Mouse (Mus musculus) ES-E14 (cell line): ENCODE measurements at regions not wholly inside any gene's neighbourhood (a gene's known extent, or its start where the extent isn't known, plus 50 kb on each side); places are given as distances from the start of the nearest gene placed in this dataset.

Experiments
- DNase-seq: peaks from one replicate; pipeline ENCODE4 v3.0.0-alpha.2; 2013; ENCODE audit warnings: low read depth, low spot score
- H3K27ac ChIP-seq: 2 replicates; pipeline ENCODE4 v1.5.1; 2012; ENCODE audit warnings: low read depth, mild to moderate bottlenecking, low read length, moderate library complexity, mixed read lengths; ENCODE audit not compliant: poor library complexity, insufficient read depth, severe bottlenecking
- H3K36me3 ChIP-seq: 2 replicates; pipeline ENCODE4 v1.6.1; 2012; ENCODE audit warnings: mild to moderate bottlenecking, low read length, moderate library complexity, mixed read lengths; ENCODE audit not compliant: control insufficient read depth, poor library complexity, insufficient read depth, severe bottlenecking
- H3K4me1 ChIP-seq, 2 experiments: fragments of 150-350 bp in 1 of 2; sonication (generic) in 1 of 2; 2 replicates each; pipeline ENCODE4 v1.6.1; 2012; ENCODE audit warnings: low read length in 2 of 2, mild to moderate bottlenecking in 1 of 2, mixed read lengths in 1 of 2; ENCODE audit not compliant: control insufficient read depth in 2 of 2, insufficient read depth in 2 of 2, poor library complexity in 1 of 2
- H3K4me3 ChIP-seq, 2 experiments: fragments of 150-350 bp in 1 of 2; sonication (generic) in 1 of 2; 2 replicates each; pipeline ENCODE4 v1.5.1; 2012; ENCODE audit warnings: low read length in 2 of 2, low read depth in 1 of 2, mild to moderate bottlenecking in 1 of 2, mixed read lengths in 1 of 2; ENCODE audit not compliant: insufficient read depth in 1 of 2, poor library complexity in 1 of 2, severe bottlenecking in 1 of 2
- H3K9ac ChIP-seq: 2 replicates; pipeline ENCODE4 v1.6.1; 2012; ENCODE audit warnings: low read depth, mild to moderate bottlenecking, low read length, mixed read lengths; ENCODE audit not compliant: poor library complexity, insufficient read depth, severe bottlenecking
- H3K9me3 ChIP-seq: fragments of 150-350 bp; sonication (generic); 2 replicates; pipeline ENCODE4 v1.6.1; 2012; ENCODE audit warnings: low read depth, mild to moderate bottlenecking, low read length; ENCODE audit not compliant: control insufficient read depth, insufficient read depth
- CHD2 ChIP-seq: IDR thresholded peaks from 2 replicates; pipeline ENCODE4 v1.6.1; 2014; ENCODE audit warnings: mild to moderate bottlenecking, low read depth, low read length, inconsistent platforms
- HCFC1 ChIP-seq: IDR thresholded peaks from 2 replicates; pipeline ENCODE4 v1.6.1; 2012; ENCODE audit warnings: low read length, inconsistent platforms, borderline replicate concordance; ENCODE audit not compliant: insufficient read depth
- MAFK ChIP-seq: IDR thresholded peaks from 2 replicates; pipeline ENCODE4 v1.6.1; 2014; ENCODE audit warnings: mild to moderate bottlenecking, low read depth, low read length, inconsistent platforms; ENCODE audit not compliant: insufficient read depth
- ZC3H11A ChIP-seq: IDR thresholded peaks from 2 replicates; pipeline ENCODE4 v1.6.1; 2012; ENCODE audit warnings: low read depth, mild to moderate bottlenecking, inconsistent platforms, low read length, borderline replicate concordance
- ZNF384 ChIP-seq: IDR thresholded peaks from 2 replicates; pipeline ENCODE4 v1.6.1; 2012; ENCODE audit warnings: low read depth, low read length, inconsistent platforms
- in situ Hi-C, 2 experiments: fragments of 600-800 bp; cut with MboI; formaldehyde crosslinking; loops; one replicate each; pipeline ENCODE4 v1.15.1; 2025; ENCODE audit warnings: low sequenced_read_pairs in 2 of 2, inconsistent platforms in 1 of 2; ENCODE audit not compliant: unreplicated experiment in 2 of 2

DNA sequence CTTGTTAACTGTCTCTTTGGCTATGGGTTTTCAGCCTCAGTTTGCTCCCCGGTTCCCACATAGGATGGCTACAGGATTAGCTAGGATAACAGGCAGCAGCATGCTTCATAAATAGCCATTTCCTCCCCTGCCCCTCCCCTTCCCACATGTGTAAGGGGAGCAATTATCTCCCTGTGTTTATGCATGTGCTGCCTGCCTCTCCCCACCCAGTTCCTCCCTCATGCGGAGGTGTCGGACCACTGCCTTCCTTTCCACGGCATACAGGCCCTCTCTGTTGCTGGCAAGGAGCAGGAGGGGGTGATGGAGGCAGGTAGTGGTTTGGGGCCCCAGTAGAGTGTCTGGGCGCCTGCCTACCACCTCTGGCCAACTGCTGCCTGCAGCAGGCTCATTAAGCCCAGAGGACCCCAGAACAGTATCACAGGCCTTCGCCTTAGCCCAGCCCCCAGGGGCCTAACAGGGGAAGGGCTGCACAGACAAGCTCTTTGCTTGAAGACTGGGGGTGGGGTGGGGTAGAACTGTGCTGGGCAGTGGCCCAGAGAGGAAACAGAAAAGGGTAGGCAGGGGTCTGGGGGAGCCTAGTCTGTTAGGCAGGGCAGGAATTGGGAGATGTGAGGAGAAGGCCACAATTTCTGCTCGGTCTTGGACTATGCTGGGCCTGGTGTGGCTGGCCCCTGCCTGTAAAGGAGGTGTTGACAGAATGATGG, 79.1 kb upstream of the Pja1 start:
- no peaks in the 10 kb centered on the region for H3K9me3 ChIP-seq
- TF ChIP-seq MAFK (no peak), ZC3H11A (no peak), ZNF384 (no peak), CHD2 (no peak), HCFC1 (no peak)
- no peak overlapping the region for H3K4me3 ChIP-seq
- no peak for DNase-seq
- H3K27ac ChIP-seq: no peak overlapping the region
- H3K36me3 ChIP-seq: no peaks in the 10 kb centered on the region
- peaks cover 0 to 2% of the 10 kb centered on the region in 2 experiments; a peak in 1 of 4 replicates for H3K4me1 ChIP-seq
- H3K9ac ChIP-seq: no peak overlapping the region
- in situ Hi-C loops: no loop called here

DNA sequence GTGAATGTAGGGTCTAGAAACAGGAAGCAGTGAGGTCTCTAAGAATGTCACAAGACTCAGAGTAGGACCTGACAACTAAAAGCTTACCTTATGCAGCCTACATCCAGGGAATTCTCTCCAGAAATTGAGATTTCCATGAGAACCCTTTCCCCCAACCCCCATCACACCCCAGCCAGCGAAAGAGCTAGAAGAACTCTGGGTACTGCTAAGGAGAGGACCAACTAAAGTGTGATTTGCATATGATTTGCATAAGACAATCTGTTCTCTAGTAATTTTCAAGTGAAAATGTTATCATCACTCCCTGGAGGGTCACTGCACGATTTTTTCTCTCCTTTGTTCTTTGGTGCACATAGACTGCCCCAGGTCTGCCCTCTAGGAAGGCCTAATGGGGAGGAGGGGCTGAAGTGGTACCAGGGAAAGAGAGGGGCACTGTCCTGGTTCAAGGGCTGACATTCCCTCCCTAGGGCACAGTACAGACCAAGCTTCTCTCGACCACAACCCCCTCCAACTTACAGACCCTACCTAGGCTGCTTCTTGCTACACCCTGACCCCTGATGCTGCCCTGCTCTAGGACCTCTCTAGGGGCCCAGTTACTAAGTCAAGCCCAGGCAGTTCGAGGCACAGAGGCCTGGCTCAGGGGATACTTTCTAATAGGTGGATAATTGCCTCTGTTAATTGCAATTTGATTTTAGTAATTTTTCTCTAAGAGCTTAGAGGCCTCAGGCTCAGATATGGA, 77.4 kb upstream of the Pja1 start:
- H3K27ac ChIP-seq: no peak overlapping the region
- in situ Hi-C loops: no loop called here

DNA sequence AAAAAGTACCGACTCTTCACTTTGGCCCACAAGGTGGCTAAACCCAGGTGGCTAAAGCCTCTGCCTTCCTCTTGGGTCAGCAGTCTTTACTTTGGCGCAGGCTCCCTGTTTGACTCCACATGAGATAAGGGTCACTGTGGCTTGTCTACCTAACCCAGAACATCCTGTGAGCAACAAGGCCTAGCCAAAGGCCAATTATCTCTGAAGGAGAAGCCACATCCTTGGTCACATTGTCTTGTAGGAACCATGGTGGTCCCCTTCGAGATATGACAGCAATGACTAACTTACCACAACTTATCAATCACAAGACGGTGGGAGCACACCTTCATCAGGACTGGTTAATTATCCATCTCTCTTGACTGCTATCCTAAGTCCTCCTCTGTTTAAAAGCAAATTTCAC, 73.3 kb upstream of the Pja1 start:
- TF ChIP-seq ZNF384 (no peak), CHD2 (no peak), ZC3H11A (no peak), HCFC1 (no peak), MAFK (no peak)
- in situ Hi-C loops: no loop called here
- H3K9ac ChIP-seq: no peak overlapping the region
- no peaks in the 10 kb centered on the region for H3K36me3 ChIP-seq
- H3K9me3 ChIP-seq: no peaks in the 10 kb centered on the region
- DNase-seq: no peak
- H3K4me3 ChIP-seq: no peak overlapping the region
- no peak overlapping the region for H3K27ac ChIP-seq
- H3K4me1 ChIP-seq: no peaks in the 10 kb centered on the region

More for the DNA sequence above, 77.4 kb upstream of the Pja1 start:
- H3K9ac ChIP-seq: no peak overlapping the region
- peaks cover 0 to 2% of the 10 kb centered on the region in 2 experiments; a peak in 1 of 4 replicates for H3K4me1 ChIP-seq
- TF ChIP-seq MAFK: no peak
- no peak for TF ChIP-seq ZC3H11A
- no peak for TF ChIP-seq ZNF384
- TF ChIP-seq HCFC1: no peak
- no peak for TF ChIP-seq CHD2
- no peaks in the 10 kb centered on the region for H3K36me3 ChIP-seq
- H3K9me3 ChIP-seq: no peaks in the 10 kb centered on the region
- DNase-seq: no peak
- no peak overlapping the region for H3K4me3 ChIP-seq

DNA sequence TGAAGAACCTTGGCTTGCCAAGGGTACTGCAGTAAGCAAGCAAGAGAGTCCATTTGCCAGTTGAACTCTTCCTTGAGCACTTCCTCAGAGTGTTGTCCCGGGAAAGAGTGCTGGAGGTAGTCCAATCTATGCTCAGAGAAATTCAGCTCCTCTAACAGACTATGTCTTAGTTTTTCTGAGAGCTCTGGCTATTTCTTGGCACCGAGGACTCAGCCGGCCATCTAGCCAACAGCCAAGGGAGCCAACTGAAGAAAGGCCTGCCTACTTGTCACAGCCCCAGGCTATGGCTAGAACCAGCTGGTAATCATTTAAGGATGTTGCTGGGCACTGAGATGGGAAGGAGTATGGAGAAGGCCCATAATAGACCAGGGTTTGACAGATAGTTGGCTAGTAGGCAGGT, 70.8 kb upstream of the Pja1 start:
- TF ChIP-seq MAFK (no peak), CHD2 (no peak), ZC3H11A (no peak), HCFC1 (no peak), ZNF384 (no peak)
- no peak overlapping the region for H3K9ac ChIP-seq

More for the DNA sequence above, 70.8 kb upstream of the Pja1 start:
- no peak for DNase-seq
- H3K4me3 ChIP-seq: no peak overlapping the region
- no peaks in the 10 kb centered on the region for H3K36me3 ChIP-seq
- no peak overlapping the region for H3K27ac ChIP-seq
- in situ Hi-C loops: no loop called here
- no peaks in the 10 kb centered on the region for H3K4me1 ChIP-seq
- no peaks in the 10 kb centered on the region for H3K9me3 ChIP-seq
